Mouse (Mus musculus) spleen, adult 18-20 months (tissue): ENCODE measurements around the gene Dcaf15.

Experiments used
- DNase-seq, 2 experiments: peaks; one replicate each; pipeline ENCODE4 v3.0.0; 2022; ENCODE audit warnings: mixed read lengths in 2 of 2

The Dcaf15 gene

GRCm38 (mm10) chr8:84104697-84105609 lies at the start of gene Dcaf15:
TSS of gene Dcaf15 (minus strand) at chr8:84104768.
- peak; percentile 94 to 96 for DNase-seq

DNA sequence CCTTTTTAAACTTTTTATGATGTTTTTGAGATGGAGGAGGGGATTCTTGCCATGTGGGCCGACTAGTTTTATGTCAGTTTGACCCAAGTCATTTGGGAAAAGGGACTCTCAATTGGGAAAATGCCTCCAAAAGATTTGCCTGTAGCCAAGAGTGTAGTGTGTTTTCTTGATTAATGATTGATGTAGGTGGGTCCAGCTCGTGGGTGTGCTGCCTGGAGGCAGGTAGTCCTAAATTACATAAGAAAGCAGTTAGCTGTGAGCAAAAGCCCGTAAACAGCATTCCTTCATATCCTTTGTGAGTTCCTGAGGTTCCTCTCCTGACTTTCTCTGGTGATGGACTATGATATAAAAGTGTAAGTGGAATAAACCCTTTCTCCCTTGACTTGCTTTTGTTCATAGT lies 44.6 kb upstream of the Dcaf15 start:
- no peak for DNase-seq

DNA sequence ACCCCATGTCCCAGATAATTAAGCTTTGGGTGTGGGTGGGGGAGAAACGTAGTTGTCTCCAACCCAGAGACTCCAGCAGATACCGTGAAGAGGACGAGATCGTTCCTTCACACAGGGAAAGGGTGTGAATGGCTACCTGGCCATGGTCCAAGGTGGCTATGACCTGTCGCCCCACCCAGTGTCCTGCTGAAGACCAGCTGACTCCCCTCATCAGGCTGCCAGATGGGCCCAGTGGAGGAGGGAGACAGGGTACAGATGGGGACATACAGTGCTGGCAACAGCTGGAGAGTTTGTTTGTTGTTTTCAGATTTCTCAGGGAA lies 43.9 kb upstream of the Dcaf15 start:
- DNase-seq, result no peak

- DNase-seq, result peak; percentile 92 to 93
These were observed 43.4 kb upstream of the Dcaf15 start, which contains the start of the genes Cc2d1a and 4930432K21Rik for GRCm38 (mm10) chr8:84147769-84148530. TSS of gene Cc2d1a (minus strand) at chr8:84147936. TSS of gene 4930432K21Rik (plus strand) at chr8:84148025.

GRCm38 (mm10) chr8:84147324-84147766 lies 42.8 kb upstream of the Dcaf15 start:
- no peak for DNase-seq

DNA sequence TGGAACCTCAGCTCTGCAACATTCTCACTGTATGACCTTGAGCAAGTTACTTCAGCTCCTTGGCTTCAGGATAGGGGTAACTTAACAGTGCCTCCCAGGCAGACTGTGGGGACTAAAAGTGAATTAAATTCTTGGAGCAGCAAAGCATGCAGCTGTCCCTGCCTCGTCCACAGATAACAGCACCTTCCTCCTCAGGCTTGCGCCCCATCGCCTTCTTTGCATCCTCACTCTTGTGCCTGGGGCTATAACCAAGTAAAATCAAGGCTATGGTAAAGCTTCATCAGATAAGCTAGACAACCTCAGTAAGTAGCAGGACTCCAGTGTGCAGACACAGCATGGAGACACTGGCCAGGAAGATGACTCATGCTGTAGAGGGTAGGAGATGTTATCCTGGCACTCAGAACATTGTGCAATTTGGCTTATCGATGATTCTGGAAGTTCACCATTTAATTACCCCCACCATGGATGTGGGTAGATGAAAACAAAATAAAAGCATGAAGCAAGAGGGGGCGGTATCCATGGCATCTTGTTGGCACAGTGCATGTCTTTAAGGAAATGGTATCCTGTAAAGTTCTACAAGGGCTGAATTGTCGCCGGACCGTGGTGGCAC lies 40.2 kb upstream of the Dcaf15 start:
- DNase-seq, result no peak

GRCm38 (mm10) chr8:84140838-84141237 lies 36.3 kb upstream of the Dcaf15 start:
- no peak for DNase-seq

DNA sequence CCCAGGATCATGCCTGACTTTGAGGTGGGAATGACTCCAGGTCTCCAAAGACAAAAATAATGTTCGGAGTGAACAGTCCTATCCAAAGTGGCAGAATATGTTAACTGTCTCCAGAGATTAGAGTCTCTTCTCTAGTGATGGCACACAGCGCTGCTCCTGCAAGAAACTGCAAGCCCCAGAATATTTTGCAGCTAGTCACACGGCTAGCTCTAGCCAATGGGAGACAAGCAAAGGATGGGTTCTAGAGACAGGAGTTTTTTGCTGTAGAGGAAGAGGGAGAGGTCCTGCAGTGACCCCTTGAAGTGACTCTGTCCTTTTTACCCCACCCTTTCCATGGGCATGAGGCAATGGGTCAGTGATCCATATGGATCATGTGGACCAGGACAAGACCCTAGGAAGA lies 33.3 kb upstream of the Dcaf15 start:
- no peak for DNase-seq

GRCm38 (mm10) chr8:84132225-84132624 lies 27.7 kb upstream of the Dcaf15 start:
- no peak for DNase-seq

DNA sequence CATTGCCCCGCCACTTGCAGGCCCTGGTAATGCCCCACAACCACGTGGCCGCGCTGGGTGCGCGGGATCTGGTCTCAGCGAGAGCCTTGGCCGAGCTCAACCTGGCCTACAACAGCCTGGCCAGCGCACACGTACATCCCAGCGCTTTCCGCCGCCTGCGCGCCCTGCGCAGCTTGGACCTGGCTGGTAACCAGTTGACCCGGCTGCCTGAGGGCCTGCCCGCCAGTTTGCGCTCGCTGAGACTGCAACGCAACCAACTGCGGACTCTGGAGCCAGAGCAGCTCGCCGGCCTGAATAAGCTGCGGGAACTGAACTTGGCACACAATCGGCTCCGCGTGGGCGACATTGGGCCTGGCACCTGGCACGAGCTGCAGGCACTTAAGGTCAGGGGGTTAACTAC lies 26.2 kb upstream of the Dcaf15 start:
- no peak for DNase-seq

GRCm38 (mm10) chr8:84128277-84128676 lies 23.7 kb upstream of the Dcaf15 start:
- DNase-seq, result no peak

GRCm38 (mm10) chr8:84127202-84127901 lies 22.8 kb upstream of the Dcaf15 start:
- DNase-seq, result no peak

DNA sequence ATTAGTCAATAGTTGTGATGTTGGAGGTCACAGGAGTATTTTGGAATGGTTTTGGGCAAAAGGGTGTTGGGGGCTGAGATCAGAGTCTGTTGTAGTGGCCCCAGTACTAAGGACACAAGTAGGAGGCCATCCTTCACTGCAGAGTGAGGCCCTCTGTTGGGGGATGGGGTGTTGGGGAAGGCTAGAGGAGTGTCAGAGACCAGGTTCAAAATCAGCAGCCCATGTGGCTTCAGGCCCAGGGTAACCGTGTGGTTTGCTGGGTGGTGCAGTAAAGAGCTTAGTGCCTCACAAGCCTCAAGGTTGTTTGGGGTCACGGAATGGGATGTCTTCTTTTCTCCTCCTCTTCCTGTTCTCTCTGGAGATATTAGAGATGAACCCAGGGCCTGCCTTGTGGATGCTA lies 22.2 kb upstream of the Dcaf15 start:
- DNase-seq, result no peak

DNA sequence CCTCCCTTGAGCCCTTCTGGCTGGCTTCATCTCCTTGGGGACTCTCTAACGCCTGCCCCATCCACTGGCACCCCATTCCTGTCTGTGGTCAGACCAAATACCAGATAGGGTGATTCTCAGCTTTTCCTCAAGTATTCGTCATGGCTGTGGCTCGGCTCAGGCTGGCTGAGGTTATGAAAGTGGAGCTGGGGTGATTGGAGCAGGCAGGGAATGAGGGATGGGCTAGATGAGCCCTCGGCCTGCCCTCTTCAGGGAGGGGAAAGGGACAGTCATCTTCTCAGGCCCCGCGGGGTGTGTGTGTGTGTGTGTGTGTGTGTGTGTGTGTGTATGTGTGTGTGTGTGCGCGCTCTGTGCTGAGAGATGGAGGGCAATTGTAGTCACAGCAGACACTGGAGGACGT lies 21.1 kb upstream of the Dcaf15 start, which contains the start of gene Podnl1:
Gene Podnl1, plus strand, starts transcription at position 334 of the 400 bp plus-strand sequence.
- DNase-seq, result no peak

GRCm38 (mm10) chr8:84122151-84122550 lies 17.6 kb upstream of the Dcaf15 start:
- DNase-seq, result no peak

- DNase-seq, result no peak
These were observed 11.1 kb upstream of the Dcaf15 start for GRCm38 (mm10) chr8:84115646-84116045.

DNA sequence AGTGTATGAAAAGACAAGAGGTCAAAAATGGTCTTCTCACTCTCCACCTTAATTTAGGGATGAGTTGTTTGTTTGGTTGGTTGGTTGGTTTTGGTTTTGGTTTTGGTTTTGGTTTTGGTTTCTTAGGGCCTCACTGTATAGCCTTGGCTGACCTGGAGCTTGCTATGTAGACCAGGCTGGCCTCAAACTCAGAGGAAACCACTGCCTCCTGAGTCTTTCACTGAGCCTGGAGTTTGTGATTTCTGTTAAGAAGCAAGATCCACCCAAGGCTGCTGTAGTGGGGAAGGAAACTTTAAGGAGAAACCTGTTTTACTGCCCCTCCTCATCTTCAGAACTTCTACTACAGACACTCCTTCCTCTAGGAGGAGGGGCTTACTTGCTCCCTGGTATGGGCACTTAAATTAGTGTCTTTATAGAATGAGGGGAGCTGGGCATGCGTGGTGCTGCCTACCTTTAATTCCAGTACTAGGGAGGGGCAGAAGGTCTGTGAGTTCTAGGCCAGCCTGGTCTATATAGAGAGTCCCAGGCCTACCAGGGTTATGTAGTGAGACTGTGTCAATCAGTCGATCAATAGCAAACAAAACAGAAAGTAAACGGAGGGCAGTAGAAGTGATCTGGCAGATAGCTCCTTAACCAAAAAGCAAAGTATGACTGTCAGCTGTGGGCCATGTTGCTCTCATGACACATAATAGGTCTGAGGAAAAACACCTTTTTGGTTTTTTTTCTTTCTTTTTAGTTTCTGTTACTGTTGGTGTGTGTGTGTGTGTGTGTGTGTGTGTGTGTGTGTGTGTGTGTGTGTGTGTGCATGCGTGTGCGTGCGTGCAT lies 1.9 kb upstream of the Dcaf15 start:
- no peak for DNase-seq

DNA sequence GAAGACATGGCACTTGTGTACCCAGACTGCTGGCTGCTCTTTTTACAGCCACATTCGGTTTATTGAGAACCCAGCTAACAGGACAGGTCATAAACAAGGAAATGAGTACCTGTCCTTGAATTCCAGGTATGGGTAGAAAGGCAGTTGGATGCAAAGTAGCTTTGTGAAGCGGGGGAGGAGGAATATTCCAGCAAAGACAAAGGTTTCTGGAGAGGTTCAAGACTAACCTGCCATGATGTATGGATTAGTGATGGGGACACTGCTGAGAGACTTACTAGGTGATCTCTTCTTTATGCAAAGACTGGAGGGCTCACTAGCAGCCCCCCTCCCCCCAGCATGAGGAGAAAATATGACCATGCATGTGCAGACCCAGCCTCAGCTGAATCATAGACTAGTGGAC lies 1.1 kb upstream of the Dcaf15 start:
- no peak for DNase-seq

GRCm38 (mm10) chr8:84104221-84104620 lies 347 bp downstream of the Dcaf15 start:
- DNase-seq, result peak; percentile 64 to 69

GRCm38 (mm10) chr8:84103601-84104000 lies 967 bp downstream of the Dcaf15 start:
- DNase-seq, result no peak

DNA sequence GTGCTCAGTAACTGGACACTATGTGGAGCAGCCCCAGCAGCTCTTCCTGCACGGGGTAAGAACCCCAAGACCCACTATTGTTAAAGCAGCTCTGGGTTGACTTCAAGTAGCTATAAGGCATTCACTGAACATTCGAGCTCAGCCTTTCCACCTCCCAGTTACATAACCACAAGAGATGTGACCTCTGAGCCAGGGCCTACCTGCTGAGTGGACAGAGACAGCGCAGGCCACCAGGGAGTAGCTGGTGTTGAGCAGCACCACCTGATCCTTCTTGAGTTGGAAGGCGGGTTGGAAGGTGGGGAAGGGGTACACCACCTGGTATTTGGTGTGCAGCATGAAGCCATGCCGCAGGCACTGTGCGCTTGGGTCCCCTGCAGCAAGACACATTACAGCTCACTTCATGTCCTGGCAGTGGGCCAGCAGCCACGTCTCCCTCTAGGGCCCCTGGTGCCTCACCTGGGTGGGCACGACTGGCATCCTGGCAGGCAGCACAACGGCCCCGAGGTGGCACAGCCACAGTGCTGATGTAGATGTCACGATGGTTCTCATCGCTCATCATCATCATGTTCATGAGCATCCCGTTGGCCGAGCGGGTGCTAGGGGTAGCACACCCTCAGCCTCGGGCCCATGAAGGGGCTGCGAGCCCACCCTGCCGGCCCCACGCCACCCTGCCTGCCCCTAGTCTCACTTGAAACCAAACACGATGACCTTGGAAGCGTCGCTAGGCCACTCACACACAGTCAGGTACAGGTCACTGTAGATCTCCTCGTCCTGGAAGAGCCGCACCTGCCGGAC lies 2.9 kb downstream of the Dcaf15 start:
- no peak for DNase-seq
